8 mouse cellular contexts compared by ENCODE assay signal in the genomic region with DNA sequence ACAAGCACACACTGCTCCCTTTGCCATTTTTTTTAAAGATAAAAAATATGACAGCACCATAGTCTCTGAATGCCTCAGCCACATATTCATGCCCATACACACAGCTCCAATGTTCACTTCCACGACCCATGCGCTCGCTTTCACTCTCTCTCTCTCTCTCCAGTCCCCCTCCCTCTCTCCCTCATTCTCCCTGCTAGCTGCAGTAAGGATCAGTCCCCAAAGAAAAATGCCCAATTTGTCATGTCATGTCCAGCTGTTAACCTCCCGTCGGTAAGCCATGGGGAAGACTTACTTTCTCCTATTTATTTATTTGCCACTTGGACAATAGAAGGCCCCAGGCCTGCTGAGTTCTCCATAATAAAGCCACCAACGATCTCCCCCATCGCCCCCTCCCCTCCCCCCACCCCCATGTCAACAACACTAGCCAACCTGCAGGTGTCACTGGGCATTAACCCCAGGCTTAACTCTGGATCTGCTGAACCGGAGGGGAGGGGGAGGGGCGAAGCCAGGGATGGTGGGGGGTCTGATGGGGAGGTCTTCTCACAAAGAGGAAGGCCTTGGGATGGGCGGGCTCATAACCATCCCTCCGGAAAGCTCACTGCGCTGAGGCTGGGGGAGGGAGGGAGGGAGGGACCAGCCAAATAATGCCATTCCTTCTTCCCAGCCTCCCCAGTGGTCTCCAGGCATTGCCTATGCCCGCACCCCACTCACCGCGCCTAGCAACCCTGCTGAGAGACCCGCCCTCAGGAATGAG.
DNase-seq lines count a peak whose midpoint lies in the region; ATAC-seq lines count a peak whose summit lies in the region.

No protein-coding gene starts in this region.

- H3K9me3 ChIP-seq in forebrain, embryonic 10.5 days: no peaks in the 10 kb centered on the region
- no peaks in the 10 kb centered on the region for H3K9me3 ChIP-seq in limb, embryonic 13.5 days
- H3K9me3 ChIP-seq in stomach, embryonic 15.5 days: no peaks in the 10 kb centered on the region

- H3K9ac ChIP-seq in limb, embryonic 13.5 days: peak overlapping the region; percentile 19
- H3K9ac ChIP-seq in stomach, embryonic 15.5 days: no peak overlapping the region

- WGBS in forebrain, embryonic 10.5 days: 1% methylated on average over 15 of the region's 16 CpGs
- WGBS in limb, embryonic 13.5 days: 10% methylated on average over 14 of the region's 16 CpGs
- 18% methylated on average over 13 of the region's 16 CpGs for WGBS in stomach, embryonic 15.5 days

- H3K27ac ChIP-seq in forebrain, embryonic 10.5 days: peak overlapping the region; percentile 75
- H3K27ac ChIP-seq in limb, embryonic 13.5 days: peak overlapping the region; percentile 52; the same call in 1 of the 2 replicates
- no peak overlapping the region for H3K27ac ChIP-seq in stomach, embryonic 15.5 days

- peak overlapping the region; percentile 57 for H3K4me2 ChIP-seq in limb, embryonic 13.5 days (replicated peaks)
- H3K4me2 ChIP-seq in stomach, embryonic 15.5 days: peak overlapping the region; percentile 43

- DNase-seq in right cerebral cortex, postnatal 10 days (ENCODE audit: low spot score in 2 of 2): peak; percentile 57 to 61
- DNase-seq in right cerebral cortex, adult 18-20 months: no peak
- DNase-seq in forebrain, embryonic 10.5 days (ENCODE audit: extremely low spot score, low spot score): peak; percentile 76
- DNase-seq in urinary bladder, postnatal 10 days (ENCODE audit: low spot score): no peak
- no peak for DNase-seq in layer of hippocampus, postnatal 25 days (ENCODE audit: extremely low spot score in 1 of 2, low spot score in 1 of 2)
- no peak for DNase-seq in gastrocnemius, postnatal 4 days (ENCODE audit: low spot score in 2 of 2)

- peak overlapping the region; percentile 40 for H3K4me3 ChIP-seq in forebrain, embryonic 10.5 days
- peak overlapping the region; percentile 17; the same call in 1 of the 2 replicates for H3K4me3 ChIP-seq in limb, embryonic 13.5 days
- no peak overlapping the region for H3K4me3 ChIP-seq in stomach, embryonic 15.5 days (replicated peaks)

- peaks cover 55% of the 10 kb centered on the region for H3K4me1 ChIP-seq in forebrain, embryonic 10.5 days
- peaks cover 75% of the 10 kb centered on the region for H3K4me1 ChIP-seq in limb, embryonic 13.5 days
- peaks cover 16% of the 10 kb centered on the region for H3K4me1 ChIP-seq in stomach, embryonic 15.5 days

- no peaks in the 10 kb centered on the region for H3K36me3 ChIP-seq in forebrain, embryonic 10.5 days (replicated peaks)
- no peaks in the 10 kb centered on the region for H3K36me3 ChIP-seq in limb, embryonic 13.5 days
- H3K36me3 ChIP-seq in stomach, embryonic 15.5 days: no peaks in the 10 kb centered on the region

- ATAC-seq in limb, embryonic 13.5 days (ENCODE audit: low FRiP score, low read depth): peak; percentile 54
- no peak for ATAC-seq in stomach, embryonic 15.5 days (ENCODE audit: insufficient read depth, low FRiP score, low read depth)

- H3K27me3 ChIP-seq in forebrain, embryonic 10.5 days (ENCODE audit: poor library complexity, severe bottlenecking): peaks cover 98% of the 10 kb centered on the region
- H3K27me3 ChIP-seq in limb, embryonic 13.5 days: peaks cover 6% of the 10 kb centered on the region; the same call in 1 of the 2 replicates
- no peaks in the 10 kb centered on the region for H3K27me3 ChIP-seq in stomach, embryonic 15.5 days (replicated peaks)

Comparison
In these comparisons a context has a peak if more than half of its experiments do, and no peak if none do; other contexts are left out.
1. DNase-seq: peak in right cerebral cortex, postnatal 10 days (2 of 2) and forebrain, embryonic 10.5 days (single experiment); none in right cerebral cortex, adult 18-20 months (single experiment), urinary bladder, postnatal 10 days (single experiment), layer of hippocampus, postnatal 25 days (0 of 2) and gastrocnemius, postnatal 4 days (0 of 2).